Mouse (Mus musculus): ENCODE results near the gene Pank4. TPM values are rescaled to one million over a fixed set of nuclear protein-coding genes. Genes with fewer than 3 reads are reported as not detected.
A peak's percentile ranks its signal among the peaks of the same experiment; 100 is the strongest.

Pank4 gene
- total RNA-seq, 2 experiments from 2014 or later = 35.2 to 46.6 TPM

GRCm38 (mm10) chr4:154942632-154943322, 21.1 kb upstream of the Pank4 start:
- intact Hi-C loops (cut with DNase I) = loop anchor here (5.0 kb wide), 1 partner anchor 65 kb away; no protein-coding TSS in a partner anchor
- no peak for DNase-seq (ENCODE audit: low spot score in 2 of 2)

- DNase-seq (ENCODE audit: low spot score in 2 of 2) = no peak
- intact Hi-C loops (cut with DNase I) = loop anchor here (1.0 to 5.0 kb wide), 2 partner anchors 21 to 66 kb away; partner anchors contain the start of gene Pank4
These were observed 20.4 kb upstream of the Pank4 start for GRCm38 (mm10) chr4:154943323-154944039.

- peak; percentile 66 to 69 for DNase-seq (ENCODE audit: low spot score in 2 of 2)
- intact Hi-C loops (cut with DNase I) = loop anchor here (1.0 to 5.0 kb wide), 2 partner anchors 20 to 67 kb away; partner anchors contain the start of gene Pank4
These were observed 19.8 kb upstream of the Pank4 start for GRCm38 (mm10) chr4:154944121-154944590.

GRCm38 (mm10) chr4:154946319-154946718, 17.6 kb upstream of the Pank4 start:
- intact Hi-C loops (cut with DNase I) = no loop called here
- DNase-seq (ENCODE audit: low spot score in 2 of 2) = peak in 1 of 2 experiments; percentile 41

- intact Hi-C loops (cut with DNase I) = loop anchor here (1.0 kb wide), 1 partner anchor 12 kb away; the partner anchor contains the start of gene Hes5
- DNase-seq (ENCODE audit: low spot score in 2 of 2) = no peak
These were observed 15.6 kb upstream of the Pank4 start for GRCm38 (mm10) chr4:154948066-154948939.

- intact Hi-C loops (cut with DNase I) = loop anchor here (1.0 kb wide), 1 partner anchor 11 kb away; the partner anchor contains the start of gene Hes5
- DNase-seq (ENCODE audit: low spot score in 2 of 2) = no peak
These were observed 14.9 kb upstream of the Pank4 start for GRCm38 (mm10) chr4:154948940-154949588.

GRCm38 (mm10) chr4:154949589-154949982, 14.3 kb upstream of the Pank4 start:
- intact Hi-C loops (cut with DNase I) = no loop called here
- DNase-seq (ENCODE audit: low spot score in 2 of 2) = no peak

GRCm38 (mm10) chr4:154952461-154953241, 11.3 kb upstream of the Pank4 start:
- intact Hi-C loops (cut with DNase I) = no loop called here

GRCm38 (mm10) chr4:154956604-154957003, 7.3 kb upstream of the Pank4 start:
- intact Hi-C loops (cut with DNase I) = no loop called here

More at GRCm38 (mm10) chr4:154952461-154953241, 11.3 kb upstream of the Pank4 start:
- DNase-seq (ENCODE audit: low spot score in 2 of 2) = no peak

GRCm38 (mm10) chr4:154957289-154957993, 6.5 kb upstream of the Pank4 start:
- intact Hi-C loops (cut with DNase I) = no loop called here
- peak; percentile 69 to 73 for DNase-seq (ENCODE audit: low spot score in 2 of 2)

More at GRCm38 (mm10) chr4:154956604-154957003, 7.3 kb upstream of the Pank4 start:
- DNase-seq (ENCODE audit: low spot score in 2 of 2) = no peak

- intact Hi-C loops (cut with DNase I) = no loop called here
- DNase-seq (ENCODE audit: low spot score in 2 of 2) = no peak
These were observed 5.8 kb upstream of the Pank4 start for GRCm38 (mm10) chr4:154958171-154958570.

- no peak for DNase-seq (ENCODE audit: low spot score in 2 of 2)
- intact Hi-C loops (cut with DNase I) = no loop called here
These were observed 5.3 kb upstream of the Pank4 start for GRCm38 (mm10) chr4:154958621-154959020.

- intact Hi-C loops (cut with DNase I) = loop anchor here (1.0 to 10.0 kb wide), 3 partner anchors 12 to 295 kb away; no protein-coding TSS in a partner anchor
- peak in 1 of 2 experiments; percentile 57 for DNase-seq (ENCODE audit: low spot score in 2 of 2)
These were observed 3.8 kb upstream of the Pank4 start for GRCm38 (mm10) chr4:154960021-154960689.

- intact Hi-C loops (cut with DNase I) = loop anchor here (1.0 to 10.0 kb wide), 3 partner anchors 12 to 294 kb away; no protein-coding TSS in a partner anchor
These were observed 3.2 kb upstream of the Pank4 start, which contains the start of gene Hes5 for GRCm38 (mm10) chr4:154960690-154961225. Gene Hes5, plus strand, starts transcription at chr4:154960923.

GRCm38 (mm10) chr4:154961226-154961738, 2.6 kb upstream of the Pank4 start:
- DNase-seq (ENCODE audit: low spot score in 2 of 2) = peak; percentile 60 to 67
- intact Hi-C loops (cut with DNase I) = loop anchor here (5.0 to 10.0 kb wide), 2 partner anchors 84 to 294 kb away; no protein-coding TSS in a partner anchor

More at GRCm38 (mm10) chr4:154960690-154961225, 3.2 kb upstream of the Pank4 start, which contains the start of gene Hes5:
- DNase-seq (ENCODE audit: low spot score in 2 of 2) = peak; percentile 60 to 73

GRCm38 (mm10) chr4:154961911-154962310, 2.0 kb upstream of the Pank4 start:
- intact Hi-C loops (cut with DNase I) = loop anchor here (5.0 to 10.0 kb wide), 2 partner anchors 85 to 293 kb away; no protein-coding TSS in a partner anchor
- no peak for DNase-seq (ENCODE audit: low spot score in 2 of 2)
